Mouse (Mus musculus): ENCODE measurements around the gene Poldip2. TPM values are rescaled to one million over a fixed set of nuclear protein-coding genes. Genes with fewer than 3 reads are reported as not detected.

Poldip2 gene
- polyA plus RNA-seq, 1 experiment from 2014 or later = 156 TPM

- 81% methylated on average over 3 of the region's 3 CpGs for WGBS
- H3K9ac ChIP-seq (ENCODE audit: low read length) = peak overlapping the region; percentile 96
- ATAC-seq (ENCODE audit: insufficient read depth, low FRiP score, low TSS enrichment) (no peak), DNase-seq (ENCODE audit: low spot score) (no peak)
- peak overlapping the region; percentile 67; the same call in 1 of the 2 replicates for H3K4me3 ChIP-seq (ENCODE audit: low read depth, low read length)
- no peaks in the 10 kb centered on the region for H3K27me3 ChIP-seq (ENCODE audit: control insufficient read depth, insufficient read depth, low read length)
- no peaks in the 10 kb centered on the region for H3K9me3 ChIP-seq (ENCODE audit: control insufficient read depth, low read length)
- H3K4me1 ChIP-seq (ENCODE audit: control insufficient read depth, insufficient read depth, low read length) = peaks cover 14% of the 10 kb centered on the region
- peak overlapping the region; percentile 76 for H3K4me2 ChIP-seq (ENCODE audit: low read depth)
- H3K27ac ChIP-seq (ENCODE audit: low read depth, low read length) = no peak overlapping the region
- peaks cover 17% of the 10 kb centered on the region for H3K36me3 ChIP-seq (ENCODE audit: control insufficient read depth, insufficient read depth, low read length)
These were observed 1.3 kb downstream of the Poldip2 start for GRCm38 (mm10) chr11:78513106-78513790.

GRCm38 (mm10) chr11:78515549-78516325, 3.7 kb downstream of the Poldip2 start:
- Histone ChIP-seq H3K9ac (ENCODE audit: low read length) (no peak overlapping the region), H3K9me3 (ENCODE audit: control insufficient read depth, low read length) (no peaks in the 10 kb centered on the region), H3K27ac (ENCODE audit: low read depth, low read length) (no peak overlapping the region), H3K36me3 (ENCODE audit: control insufficient read depth, insufficient read depth, low read length) (peaks cover 20% of the 10 kb centered on the region), H3K27me3 (ENCODE audit: control insufficient read depth, insufficient read depth, low read length) (no peaks in the 10 kb centered on the region), H3K4me2 (ENCODE audit: low read depth) (no peak overlapping the region), H3K4me3 (ENCODE audit: low read depth, low read length) (no peak overlapping the region), H3K4me1 (ENCODE audit: control insufficient read depth, insufficient read depth, low read length) (peaks cover 14% of the 10 kb centered on the region)
- ATAC-seq (ENCODE audit: insufficient read depth, low FRiP score, low TSS enrichment) = no peak
- WGBS = 58% methylated on average over 2 of the region's 2 CpGs
- no peak for DNase-seq (ENCODE audit: low spot score)

GRCm38 (mm10) chr11:78518931-78519330, 6.9 kb downstream of the Poldip2 start:
- Histone ChIP-seq H3K4me2 (ENCODE audit: low read depth) (no peak overlapping the region), H3K27me3 (ENCODE audit: control insufficient read depth, insufficient read depth, low read length) (no peaks in the 10 kb centered on the region), H3K9ac (ENCODE audit: low read length) (no peak overlapping the region), H3K4me1 (ENCODE audit: control insufficient read depth, insufficient read depth, low read length) (no peaks in the 10 kb centered on the region), H3K9me3 (ENCODE audit: control insufficient read depth, low read length) (no peaks in the 10 kb centered on the region), H3K27ac (ENCODE audit: low read depth, low read length) (no peak overlapping the region), H3K4me3 (ENCODE audit: low read depth, low read length) (no peak overlapping the region), H3K36me3 (ENCODE audit: control insufficient read depth, insufficient read depth, low read length) (peaks cover 33% of the 10 kb centered on the region)
- whole genome bisulfite sequencing = 94% methylated on average over 10 of the region's 10 CpGs
- DNase-seq (ENCODE audit: low spot score) = no peak
- no peak for ATAC-seq (ENCODE audit: insufficient read depth, low FRiP score, low TSS enrichment)

GRCm38 (mm10) chr11:78521880-78522279, 9.9 kb downstream of the Poldip2 start:
- H3K27me3 ChIP-seq (ENCODE audit: control insufficient read depth, insufficient read depth, low read length) = no peaks in the 10 kb centered on the region
- no peak overlapping the region for H3K9ac ChIP-seq (ENCODE audit: low read length)
- no peak overlapping the region for H3K4me2 ChIP-seq (ENCODE audit: low read depth)
- no peak overlapping the region for H3K27ac ChIP-seq (ENCODE audit: low read depth, low read length)
- H3K9me3 ChIP-seq (ENCODE audit: control insufficient read depth, low read length) = no peaks in the 10 kb centered on the region
- H3K36me3 ChIP-seq (ENCODE audit: control insufficient read depth, insufficient read depth, low read length) = peaks cover 21% of the 10 kb centered on the region
- H3K4me3 ChIP-seq (ENCODE audit: low read depth, low read length) = no peak overlapping the region
- ATAC-seq (ENCODE audit: insufficient read depth, low FRiP score, low TSS enrichment) = no peak
- WGBS = 92% methylated on average over 3 of the region's 3 CpGs
- no peaks in the 10 kb centered on the region for H3K4me1 ChIP-seq (ENCODE audit: control insufficient read depth, insufficient read depth, low read length)
- DNase-seq (ENCODE audit: low spot score) = no peak

- Histone ChIP-seq H3K4me1 (ENCODE audit: control insufficient read depth, insufficient read depth, low read length) (no peaks in the 10 kb centered on the region), H3K27me3 (ENCODE audit: control insufficient read depth, insufficient read depth, low read length) (no peaks in the 10 kb centered on the region), H3K36me3 (ENCODE audit: control insufficient read depth, insufficient read depth, low read length) (peaks cover 23% of the 10 kb centered on the region), H3K9me3 (ENCODE audit: control insufficient read depth, low read length) (no peaks in the 10 kb centered on the region), H3K4me3 (ENCODE audit: low read depth, low read length) (no peak overlapping the region), H3K4me2 (ENCODE audit: low read depth) (no peak overlapping the region), H3K9ac (ENCODE audit: low read length) (no peak overlapping the region), H3K27ac (ENCODE audit: low read depth, low read length) (no peak overlapping the region)
- DNase-seq (ENCODE audit: low spot score) (no peak), ATAC-seq (ENCODE audit: insufficient read depth, low FRiP score, low TSS enrichment) (no peak)
- 96% methylated on average over 1 of the region's 1 CpGs for WGBS
These were observed 10.5 kb downstream of the Poldip2 start for GRCm38 (mm10) chr11:78522481-78522997.

GRCm38 (mm10) chr11:78523241-78523955, 11.4 kb downstream of the Poldip2 start:
- Histone ChIP-seq H3K4me1 (ENCODE audit: control insufficient read depth, insufficient read depth, low read length) (no peaks in the 10 kb centered on the region), H3K27ac (ENCODE audit: low read depth, low read length) (no peak overlapping the region), H3K9me3 (ENCODE audit: control insufficient read depth, low read length) (no peaks in the 10 kb centered on the region), H3K4me2 (ENCODE audit: low read depth) (no peak overlapping the region), H3K36me3 (ENCODE audit: control insufficient read depth, insufficient read depth, low read length) (peaks cover 30% of the 10 kb centered on the region), H3K27me3 (ENCODE audit: control insufficient read depth, insufficient read depth, low read length) (no peaks in the 10 kb centered on the region), H3K4me3 (ENCODE audit: low read depth, low read length) (no peak overlapping the region), H3K9ac (ENCODE audit: low read length) (no peak overlapping the region)
- WGBS = 64% methylated on average over 9 of the region's 9 CpGs
- ATAC-seq (ENCODE audit: insufficient read depth, low FRiP score, low TSS enrichment) (no peak), DNase-seq (ENCODE audit: low spot score) (peak; percentile 34)

GRCm38 (mm10) chr11:78524838-78525237, 12.8 kb downstream of the Poldip2 start:
- H3K4me1 ChIP-seq (ENCODE audit: control insufficient read depth, insufficient read depth, low read length) = no peaks in the 10 kb centered on the region
- H3K4me2 ChIP-seq (ENCODE audit: low read depth) = no peak overlapping the region
- H3K9me3 ChIP-seq (ENCODE audit: control insufficient read depth, low read length) = no peaks in the 10 kb centered on the region
- ATAC-seq (ENCODE audit: insufficient read depth, low FRiP score, low TSS enrichment) = no peak
- WGBS = 84% methylated on average over 2 of the region's 2 CpGs
- H3K27me3 ChIP-seq (ENCODE audit: control insufficient read depth, insufficient read depth, low read length) = no peaks in the 10 kb centered on the region
- no peak overlapping the region for H3K4me3 ChIP-seq (ENCODE audit: low read depth, low read length)
- H3K36me3 ChIP-seq (ENCODE audit: control insufficient read depth, insufficient read depth, low read length) = peaks cover 26% of the 10 kb centered on the region
- DNase-seq (ENCODE audit: low spot score) = no peak
- no peak overlapping the region for H3K27ac ChIP-seq (ENCODE audit: low read depth, low read length)
- no peak overlapping the region for H3K9ac ChIP-seq (ENCODE audit: low read length)

- WGBS = 90% methylated on average over 9 of the region's 9 CpGs
- H3K9ac ChIP-seq (ENCODE audit: low read length) = no peak overlapping the region
- no peaks in the 10 kb centered on the region for H3K9me3 ChIP-seq (ENCODE audit: control insufficient read depth, low read length)
- peaks cover 12% of the 10 kb centered on the region for H3K36me3 ChIP-seq (ENCODE audit: control insufficient read depth, insufficient read depth, low read length)
- ATAC-seq (ENCODE audit: insufficient read depth, low FRiP score, low TSS enrichment) (no peak), DNase-seq (ENCODE audit: low spot score) (no peak)
- no peaks in the 10 kb centered on the region for H3K27me3 ChIP-seq (ENCODE audit: control insufficient read depth, insufficient read depth, low read length)
- H3K4me3 ChIP-seq (ENCODE audit: low read depth, low read length) = no peak overlapping the region
- H3K27ac ChIP-seq (ENCODE audit: low read depth, low read length) = no peak overlapping the region
- H3K4me1 ChIP-seq (ENCODE audit: control insufficient read depth, insufficient read depth, low read length) = no peaks in the 10 kb centered on the region
- no peak overlapping the region for H3K4me2 ChIP-seq (ENCODE audit: low read depth)
These were observed 16.7 kb downstream of the Poldip2 start for GRCm38 (mm10) chr11:78528714-78529113.

Measured in neural tube, embryonic 11.5 days (tissue).